Mouse (Mus musculus) gastrocnemius, postnatal 10 days (tissue): ENCODE measurements at regions not wholly inside any gene's neighbourhood (a gene's known extent, or its start where the extent isn't known, plus 50 kb on each side); places are given as distances from the start of the nearest gene placed in this dataset.
"Not testable (repeated sequence)": the region's sequence is repeated elsewhere in the genome, so short reads cannot be mapped to it uniquely, and the experiment has no call there.

Experiments used
- DNase-seq: peaks from one replicate; pipeline ENCODE4 v3.0.0; 2021; ENCODE audit warnings: mixed read lengths

DNA sequence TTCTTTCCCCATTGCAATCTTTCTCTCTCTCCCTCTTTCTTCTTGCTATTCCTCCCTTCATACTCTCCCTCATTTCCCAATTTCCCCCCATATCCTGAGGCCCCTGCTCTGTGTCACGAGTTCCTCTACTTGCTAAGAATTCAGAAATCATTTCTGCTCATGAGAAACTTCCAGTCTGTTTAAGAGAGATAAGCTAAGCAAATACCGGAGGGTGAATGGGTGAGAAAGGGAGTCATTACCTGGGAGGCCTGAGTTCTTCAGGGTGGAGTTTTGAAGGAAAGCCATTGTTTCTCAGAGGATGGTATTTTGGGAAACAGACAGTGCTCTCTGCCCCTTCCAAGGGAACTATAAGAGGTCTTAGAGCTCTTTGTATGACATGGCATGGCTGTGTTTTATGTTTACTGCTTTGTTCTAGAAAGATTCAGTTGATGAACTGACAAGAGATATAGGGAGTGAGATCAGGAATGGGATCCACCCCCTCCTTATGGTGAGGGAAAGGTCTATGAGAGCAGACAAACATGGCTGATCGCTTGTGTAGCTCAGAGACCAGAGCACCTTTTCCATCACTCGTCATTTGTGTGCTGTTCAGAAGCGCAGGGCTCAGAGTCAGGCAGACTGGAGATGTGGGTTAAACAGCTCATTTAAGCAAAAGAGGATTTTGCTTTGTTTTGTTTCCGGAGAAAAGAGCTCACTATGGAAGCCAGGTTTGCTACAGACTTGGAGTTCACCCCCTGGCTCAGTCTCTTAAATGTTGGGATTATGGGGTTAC lies 1361.0 kb upstream of the A1bg start:
- no peak for DNase-seq

DNA sequence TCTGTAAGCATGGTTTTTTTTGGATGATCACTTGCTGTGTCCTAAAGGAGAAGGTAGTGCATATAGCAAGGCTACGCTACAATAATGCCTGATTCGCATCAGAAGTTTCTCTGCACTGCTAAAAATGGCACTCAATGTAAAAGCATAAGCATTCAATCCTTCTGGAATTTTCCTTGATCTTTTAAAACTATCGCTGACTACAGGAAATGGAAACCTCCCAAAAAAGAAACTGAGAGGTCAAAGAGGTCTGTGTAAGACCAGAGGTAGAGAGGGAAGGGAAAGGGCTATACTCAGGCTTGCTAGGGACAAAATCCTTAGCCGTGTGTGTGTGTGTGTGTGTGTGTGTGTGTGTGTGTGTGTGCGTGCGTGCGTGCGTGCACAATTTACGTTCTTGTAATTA lies 1359.8 kb upstream of the A1bg start:
- no peak for DNase-seq

DNA sequence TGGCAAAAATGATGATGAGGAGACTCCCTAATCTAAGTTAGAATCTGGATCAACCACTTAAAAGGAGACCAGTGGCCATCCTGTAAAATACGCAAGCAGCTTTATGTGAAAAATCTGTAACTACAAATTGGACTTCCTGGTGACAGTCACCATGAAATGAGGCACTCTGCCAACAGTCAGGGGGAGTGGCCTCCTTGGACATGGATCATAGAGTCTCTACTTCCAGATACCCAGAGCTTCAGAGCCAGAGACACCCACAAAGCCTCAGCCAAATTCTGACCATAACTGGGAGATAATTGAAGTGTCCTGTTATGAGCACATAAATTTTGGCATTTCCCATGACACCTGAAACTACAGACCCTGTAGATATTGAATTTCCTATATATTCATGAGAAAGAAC lies 1359.3 kb upstream of the A1bg start:
- no peak for DNase-seq

DNA sequence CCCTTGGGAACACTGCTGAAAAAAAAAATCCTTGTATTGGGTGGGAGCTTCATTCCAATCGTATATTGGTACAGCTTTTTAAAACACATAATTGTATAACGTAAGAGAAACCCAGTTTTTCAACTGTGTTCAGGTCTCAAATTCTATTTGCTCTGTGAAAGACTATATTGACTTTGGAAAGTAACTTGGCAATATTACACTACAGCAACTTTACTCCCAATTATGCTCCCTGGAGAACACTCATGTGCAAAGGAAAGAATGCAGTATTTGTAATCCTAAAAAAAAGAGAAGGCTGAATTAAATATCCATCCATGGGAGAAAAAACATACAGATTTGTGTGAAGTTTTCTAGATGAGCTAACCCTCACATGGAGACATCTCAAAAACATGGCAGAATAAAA lies 1356.7 kb upstream of the A1bg start:
- no peak for DNase-seq

DNA sequence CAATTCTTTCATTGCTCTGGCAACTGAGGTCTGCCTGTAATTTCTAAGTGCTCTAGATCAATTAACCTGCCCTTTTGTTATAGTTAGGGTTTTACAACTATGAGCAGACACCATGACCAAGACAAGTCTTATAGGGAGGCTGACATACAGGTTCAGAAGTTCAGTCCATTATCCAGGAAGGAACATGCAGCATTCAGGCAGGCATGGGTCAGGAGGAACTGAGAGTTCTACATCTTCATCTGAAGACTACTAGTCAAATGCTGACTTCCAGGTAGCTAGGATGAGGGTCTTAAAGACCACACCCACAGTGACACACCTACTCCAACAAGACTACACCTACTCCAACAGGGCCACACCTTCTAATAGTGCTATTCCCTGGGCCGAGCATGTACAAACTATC lies 1352.0 kb upstream of the A1bg start:
- DNase-seq: no peak

DNA sequence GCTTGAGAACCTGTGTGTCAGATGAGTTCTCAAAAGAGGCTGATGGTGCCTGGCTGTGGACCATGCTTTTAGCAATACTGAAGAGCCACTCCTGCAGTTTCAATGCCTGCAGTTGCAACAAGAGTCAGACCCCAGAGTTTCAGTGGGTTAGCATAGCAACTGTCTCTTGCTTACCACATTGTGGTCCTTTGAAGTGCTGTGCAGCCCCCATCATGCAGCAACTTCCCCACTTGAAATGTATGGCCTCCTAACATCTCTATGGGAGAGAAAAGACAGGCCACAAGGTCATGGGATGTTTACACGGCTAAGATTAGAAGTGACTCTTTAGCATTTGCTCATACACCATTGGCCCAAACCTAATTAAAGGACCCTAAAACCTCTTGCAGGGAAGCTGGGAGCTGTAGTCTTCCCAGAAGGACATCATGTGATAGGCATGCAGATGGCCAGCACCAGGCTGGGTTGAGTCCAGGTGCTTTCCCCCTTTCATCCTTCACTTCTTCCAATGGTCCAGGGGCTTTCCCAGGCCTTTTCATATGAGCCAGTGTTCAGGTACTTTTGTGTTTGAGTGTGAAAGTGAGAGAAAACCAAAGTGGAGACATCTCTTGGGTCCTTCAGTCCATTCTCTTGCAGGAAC lies 1351.2 kb upstream of the A1bg start:
- DNase-seq: no peak

DNA sequence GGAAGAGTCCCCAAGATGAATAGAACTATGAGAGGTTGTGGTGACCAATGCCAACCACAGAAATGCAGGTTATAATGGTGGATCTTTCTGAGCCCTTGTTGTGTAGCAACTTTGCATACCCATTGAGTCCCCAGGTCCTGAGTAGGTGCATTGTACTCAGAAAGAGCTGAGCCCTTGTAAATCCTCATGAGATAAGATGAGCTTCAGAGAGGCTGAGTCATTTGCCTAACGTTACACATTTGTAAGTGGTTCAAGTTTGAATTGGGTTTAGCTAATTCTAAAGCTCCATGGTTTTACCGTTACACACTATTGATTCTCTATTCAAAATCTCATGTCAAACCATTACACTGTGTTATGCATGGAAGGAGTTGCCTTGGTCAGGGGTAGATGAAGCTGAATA lies 1349.9 kb upstream of the A1bg start:
- DNase-seq: no peak

DNA sequence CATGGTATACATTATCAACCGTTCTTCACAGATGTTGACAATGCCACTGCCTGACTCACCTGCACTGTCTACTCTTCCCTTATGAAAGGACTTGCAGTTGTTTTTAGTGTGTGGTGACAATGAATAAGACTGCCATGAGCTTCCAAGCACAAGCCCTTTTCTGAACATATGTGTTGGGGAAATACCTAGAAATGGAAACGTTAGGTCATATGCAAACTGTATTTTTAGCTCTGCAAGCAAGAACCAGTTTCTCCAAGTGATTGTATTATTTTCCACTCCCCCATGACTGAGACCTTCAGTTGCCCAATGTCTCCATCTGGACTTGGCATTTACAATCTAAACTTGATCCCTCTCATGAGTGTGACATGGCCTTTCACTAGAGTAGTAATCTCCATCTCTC lies 1348.6 kb upstream of the A1bg start:
- no peak for DNase-seq

DNA sequence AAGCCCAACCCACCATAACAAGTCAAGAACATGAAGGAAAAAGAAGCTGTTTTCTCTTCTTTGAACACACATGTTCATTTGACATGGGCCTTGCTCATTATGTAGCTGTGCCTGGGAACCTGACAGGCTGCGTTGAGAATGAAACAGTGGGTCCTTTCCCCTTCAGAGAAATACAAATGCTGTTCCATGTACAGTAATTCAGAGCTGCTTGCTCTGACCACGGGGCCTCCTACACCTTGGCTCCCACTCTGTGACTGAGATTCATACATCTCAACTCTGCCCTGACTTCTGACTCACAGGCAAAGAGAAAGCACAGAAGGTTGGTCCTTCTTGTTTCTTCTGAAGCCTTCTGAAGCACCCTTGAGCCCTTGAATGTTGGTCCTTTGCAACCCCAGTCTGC lies 1345.4 kb upstream of the A1bg start:
- DNase-seq: no peak

DNA sequence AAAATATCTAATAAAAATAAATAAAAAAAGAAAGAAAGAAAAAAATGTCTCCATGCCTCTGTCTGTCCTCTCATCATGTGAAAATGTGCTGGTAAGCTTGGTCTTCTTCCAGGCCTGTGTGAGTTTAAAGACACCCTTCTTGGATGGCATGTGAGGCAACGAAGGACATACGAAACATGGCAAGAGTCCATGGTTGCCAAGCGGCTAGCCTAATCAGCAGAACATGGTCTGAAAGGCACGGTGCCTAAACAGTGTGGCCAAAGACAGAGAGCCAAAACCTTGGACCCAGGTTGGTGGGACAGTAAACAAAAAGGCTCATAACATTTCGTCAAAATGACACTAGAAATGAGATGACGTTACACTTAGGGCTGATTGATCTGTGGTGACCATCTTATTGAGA lies 1344.7 kb upstream of the A1bg start:
- no peak for DNase-seq

DNA sequence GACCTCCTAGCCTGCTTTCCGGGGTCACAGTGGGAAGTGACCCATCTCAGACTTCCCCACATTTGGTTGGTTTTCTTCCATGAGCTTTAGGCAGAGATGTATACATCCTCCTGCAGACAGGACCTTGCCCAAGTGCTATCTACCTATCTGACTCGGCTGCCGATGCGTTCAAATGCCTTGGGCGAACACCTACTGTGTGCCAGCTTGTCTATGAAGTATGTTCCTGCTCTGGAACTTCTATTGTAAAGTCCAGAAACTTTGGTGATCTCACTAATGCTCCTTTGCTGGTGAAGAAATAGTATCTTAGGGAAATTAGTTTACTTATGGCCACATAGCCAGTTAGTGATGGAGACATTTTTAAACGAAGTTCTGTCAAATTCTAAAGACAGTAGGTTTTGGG lies 1343.2 kb upstream of the A1bg start:
- DNase-seq: no peak

DNA sequence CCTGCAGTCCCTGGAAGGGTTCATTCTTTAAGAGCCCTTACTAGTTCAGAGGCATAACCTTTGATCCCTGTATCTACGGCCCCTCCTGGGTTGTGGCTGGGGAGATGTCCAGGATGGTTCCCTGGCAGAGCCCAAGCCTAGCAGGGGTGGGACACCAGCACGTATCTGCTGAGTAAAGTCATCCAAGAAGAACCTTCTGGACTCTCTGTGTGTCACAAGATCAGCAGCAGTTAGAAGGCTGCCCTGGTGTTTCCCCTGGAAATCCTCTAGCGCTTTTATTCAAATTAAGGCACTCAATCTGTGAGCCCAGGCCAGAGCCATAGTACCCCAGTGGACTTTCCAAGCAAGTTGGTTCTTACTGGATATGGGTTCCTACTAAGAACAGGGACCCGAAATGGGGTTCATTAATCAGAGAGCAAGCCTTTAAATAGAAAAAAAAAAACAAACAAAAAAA lies 1342.7 kb upstream of the A1bg start:
- no peak for DNase-seq

DNA sequence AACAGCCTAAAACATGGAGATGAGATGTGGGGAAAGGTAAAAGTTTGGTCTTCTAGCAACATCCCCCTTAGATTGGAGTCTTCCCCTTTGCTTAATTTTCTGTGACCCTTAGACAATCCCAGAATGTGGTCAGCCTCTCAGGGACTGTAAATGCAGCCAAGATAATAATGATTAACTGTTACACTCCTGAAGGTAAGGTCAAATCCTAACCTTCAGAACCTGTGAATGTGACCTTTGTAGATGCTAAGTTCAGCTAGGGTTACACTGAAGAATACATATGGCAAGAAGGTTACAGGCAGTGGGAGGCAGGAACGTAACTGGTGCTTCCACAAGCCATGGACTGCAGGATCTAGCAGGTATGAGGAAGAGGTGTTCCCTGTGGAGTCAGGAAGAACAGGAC lies 1342.2 kb upstream of the A1bg start:
- no peak for DNase-seq

DNA sequence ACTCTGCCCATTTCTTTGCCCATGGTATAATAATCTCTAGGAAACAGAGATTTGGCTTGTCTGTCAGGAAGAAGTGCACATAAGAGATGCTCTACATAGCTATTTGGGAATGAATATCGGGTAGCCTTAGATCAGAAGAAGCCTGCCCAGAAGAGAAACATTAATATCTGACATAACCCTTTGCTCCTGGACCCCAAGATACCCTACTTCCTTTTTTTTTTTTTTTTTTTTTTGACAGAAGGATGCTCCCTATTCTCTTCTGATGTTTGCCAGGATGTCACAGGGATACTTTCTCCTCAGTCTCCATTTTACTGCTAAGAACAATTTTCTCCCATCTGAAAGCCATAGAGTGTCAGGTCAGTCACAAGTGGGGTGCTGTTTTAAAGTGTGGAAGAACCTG lies 1341.4 kb upstream of the A1bg start:
- no peak for DNase-seq

DNA sequence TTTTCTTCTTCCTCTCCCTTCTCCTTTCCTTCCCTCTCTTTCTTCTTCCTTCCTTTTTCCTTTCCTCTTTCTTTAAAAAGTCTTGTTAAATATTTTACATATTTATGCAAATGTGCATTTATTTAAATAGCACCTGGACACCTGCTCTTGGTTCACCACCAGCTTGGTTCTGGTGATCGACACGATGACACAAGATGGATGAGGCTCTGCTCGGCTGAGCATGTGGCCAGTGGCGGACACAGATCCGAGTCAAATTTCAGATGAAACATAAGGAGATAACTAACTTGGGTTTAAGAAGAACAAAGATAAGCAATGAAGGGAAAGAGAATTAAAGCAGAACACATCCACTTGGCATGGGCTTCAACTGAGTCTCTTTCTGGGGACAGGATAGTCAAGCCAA lies 1339.7 kb upstream of the A1bg start:
- no peak for DNase-seq

DNA sequence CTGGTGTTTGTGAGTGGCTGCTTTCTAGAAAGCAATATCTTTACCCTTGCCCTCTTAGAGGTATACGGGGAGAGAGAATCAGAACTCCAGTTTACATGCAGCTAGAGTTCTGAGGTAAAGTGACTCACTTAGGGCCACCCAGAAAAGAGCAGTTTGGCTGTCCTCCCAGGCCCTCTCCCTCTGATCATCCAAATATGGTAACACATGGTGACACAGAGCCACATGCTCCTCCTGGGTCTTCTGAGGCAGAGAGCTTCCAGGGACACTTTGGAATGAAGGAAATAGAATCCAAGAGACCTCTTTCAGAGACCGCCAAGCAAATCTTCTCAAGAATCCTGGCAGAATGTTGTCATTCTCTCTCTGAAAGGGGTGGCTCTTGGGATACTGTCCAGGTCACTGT lies 1338.7 kb upstream of the A1bg start:
- DNase-seq: peak; percentile 12

DNA sequence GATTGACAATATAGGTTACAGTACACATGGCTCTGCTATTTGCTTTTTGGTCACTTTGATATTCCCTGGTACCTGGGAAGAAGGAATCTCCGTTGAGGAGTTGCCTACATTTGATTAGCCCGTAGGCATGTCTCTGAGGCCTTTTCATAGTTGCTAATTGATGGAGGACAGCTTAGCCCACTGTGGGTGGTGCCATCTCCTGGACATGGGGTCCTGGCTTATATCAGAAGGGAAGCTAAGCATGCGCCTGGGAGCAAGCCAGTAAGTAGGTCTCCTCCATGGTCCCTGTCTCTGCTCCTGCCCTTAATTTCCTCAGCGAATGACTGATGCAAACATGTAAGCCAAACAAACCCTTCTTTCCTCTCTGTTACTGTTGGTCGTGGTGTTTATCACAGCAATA lies 1335.8 kb upstream of the A1bg start:
- DNase-seq: no peak

DNA sequence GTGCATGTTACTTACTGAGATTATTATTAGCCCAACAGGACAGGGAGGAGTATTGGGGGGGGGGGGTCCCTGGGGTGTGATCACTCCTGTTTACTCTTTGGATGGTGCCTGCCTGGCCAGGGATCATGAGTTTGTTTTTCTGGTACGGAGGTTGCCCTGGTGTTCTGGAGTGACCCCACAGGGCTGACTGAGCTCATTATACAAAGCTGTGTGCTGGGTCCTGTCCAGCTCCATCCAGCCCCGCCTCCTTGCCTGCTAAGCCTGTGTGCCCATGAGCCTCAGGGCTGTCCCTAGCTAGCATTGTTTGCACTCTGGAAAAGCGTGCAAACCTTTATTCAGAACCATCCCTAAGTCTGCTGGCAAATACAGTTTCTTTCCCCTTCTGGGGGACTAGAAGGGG lies 1335.1 kb upstream of the A1bg start:
- peak; percentile 48 for DNase-seq

DNA sequence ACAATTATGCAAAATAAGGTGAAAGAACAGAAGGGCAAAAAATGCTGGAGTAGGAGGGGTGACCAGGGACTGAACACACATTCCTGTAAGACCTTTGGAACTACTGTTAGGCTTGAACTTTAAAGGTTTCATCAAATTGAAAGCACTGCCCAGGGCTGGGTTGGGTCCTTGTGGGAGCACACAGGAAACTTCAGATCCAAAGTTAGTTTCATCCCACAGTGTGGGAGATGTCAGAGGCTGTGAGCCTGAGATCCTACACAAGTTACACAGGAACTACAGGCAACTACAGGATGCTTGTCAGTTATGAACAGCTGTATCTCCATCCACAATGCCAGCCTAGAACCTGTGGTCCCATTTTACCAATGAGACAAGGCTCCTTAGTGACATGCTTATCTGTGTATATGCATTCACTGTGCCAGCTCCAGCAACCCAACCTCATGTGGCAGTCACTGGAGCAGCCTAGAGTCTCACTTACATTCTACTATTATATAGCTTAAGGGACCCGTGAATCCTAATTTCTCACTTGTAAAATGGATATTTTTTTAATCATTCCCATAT lies 1334.4 kb upstream of the A1bg start:
- no peak for DNase-seq

DNA sequence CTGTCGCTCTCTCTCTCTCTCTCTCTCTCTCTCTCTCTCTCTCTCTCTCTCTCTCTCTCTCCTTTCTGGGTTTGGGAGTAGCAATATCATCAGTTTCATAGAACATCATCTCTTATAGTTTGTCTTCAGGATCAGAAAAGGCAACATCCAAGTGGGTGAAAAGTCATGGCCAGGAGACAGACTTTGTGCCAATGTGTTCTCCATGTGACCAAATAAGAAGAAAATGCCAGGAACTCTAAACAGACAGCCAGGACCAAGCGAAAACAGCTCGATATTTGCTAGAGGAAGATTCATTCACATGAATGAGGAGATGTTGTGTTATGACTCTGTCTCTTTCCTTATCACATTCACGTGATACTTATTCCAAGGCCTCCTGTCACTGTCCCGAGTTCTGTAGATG lies 1332.8 kb upstream of the A1bg start:
- DNase-seq: no peak

DNA sequence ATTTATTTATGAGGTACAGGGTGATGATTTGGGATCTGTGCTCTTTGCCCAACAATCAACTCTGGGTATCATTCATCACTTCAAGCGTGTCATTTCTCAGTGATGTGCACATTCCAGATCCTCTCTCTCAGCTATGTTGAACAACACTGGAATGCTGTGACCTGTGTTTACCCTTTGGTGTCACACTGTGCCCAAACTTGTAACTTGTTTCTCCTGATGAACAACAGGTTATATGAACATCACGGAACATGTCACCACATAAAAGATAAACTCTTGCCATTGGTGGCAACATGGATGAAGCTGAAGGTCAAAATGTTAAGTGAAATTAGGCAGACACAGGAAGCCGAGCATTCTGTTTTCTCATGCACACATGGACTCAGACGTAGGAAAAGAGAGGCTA lies 1330.9 kb upstream of the A1bg start:
- DNase-seq: no peak

DNA sequence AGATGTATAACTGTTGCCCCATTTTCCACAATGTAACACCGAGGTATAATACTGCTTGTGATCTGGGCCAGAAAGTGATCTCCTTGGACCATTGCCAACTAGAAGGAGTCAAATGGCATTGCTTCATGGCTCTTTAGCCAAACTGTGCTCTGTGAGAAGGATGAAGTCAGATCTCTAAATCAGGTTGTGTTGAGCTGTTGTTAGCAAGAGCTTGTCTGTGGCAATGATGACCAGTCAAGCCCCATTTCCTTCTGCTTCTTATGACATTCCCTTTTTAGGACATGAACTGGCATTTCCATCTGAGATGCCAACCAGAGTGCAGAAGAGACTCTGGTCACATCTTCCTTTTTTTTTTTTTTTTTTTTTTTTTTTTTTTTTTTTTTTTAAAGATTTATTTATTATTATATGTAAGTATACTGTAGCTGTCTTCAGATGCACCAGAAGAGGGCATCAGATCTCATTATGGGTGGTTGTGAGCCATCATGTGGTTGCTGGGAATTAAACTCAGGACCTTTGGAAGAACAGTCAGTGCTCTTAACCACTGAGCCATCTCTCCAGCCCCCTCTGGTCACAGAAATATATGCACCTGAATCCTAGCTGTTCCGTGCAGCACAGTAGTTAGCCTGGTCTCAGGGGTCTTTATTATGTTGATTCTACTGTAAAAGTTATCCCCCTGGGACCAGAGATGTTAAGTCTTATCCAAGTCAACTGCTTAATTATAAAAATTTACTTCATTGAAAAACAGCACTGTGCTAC lies 1329.4 kb upstream of the A1bg start:
- not testable (repeated sequence) for DNase-seq

DNA sequence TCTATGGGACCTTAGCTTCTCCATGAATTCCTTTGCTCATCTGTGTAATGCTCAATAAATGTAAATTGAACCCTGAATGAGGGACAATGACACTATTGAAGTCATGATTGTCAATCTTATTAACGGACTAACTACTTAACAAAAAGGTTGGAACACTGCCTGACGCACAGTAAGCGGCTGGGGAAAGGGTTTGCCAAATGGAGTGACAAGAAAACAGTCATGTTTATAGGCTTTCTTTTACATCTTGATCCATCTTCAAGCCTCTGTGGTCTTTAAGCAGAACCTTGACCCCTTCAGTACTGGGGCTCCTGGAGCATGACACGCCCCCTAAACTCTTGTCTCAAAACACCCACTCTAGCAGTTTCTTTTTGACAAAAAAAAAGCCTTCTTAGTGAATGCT lies 1326.6 kb upstream of the A1bg start:
- no peak for DNase-seq
